21 mouse cellular contexts compared by ENCODE assay signal in the genomic region with DNA sequence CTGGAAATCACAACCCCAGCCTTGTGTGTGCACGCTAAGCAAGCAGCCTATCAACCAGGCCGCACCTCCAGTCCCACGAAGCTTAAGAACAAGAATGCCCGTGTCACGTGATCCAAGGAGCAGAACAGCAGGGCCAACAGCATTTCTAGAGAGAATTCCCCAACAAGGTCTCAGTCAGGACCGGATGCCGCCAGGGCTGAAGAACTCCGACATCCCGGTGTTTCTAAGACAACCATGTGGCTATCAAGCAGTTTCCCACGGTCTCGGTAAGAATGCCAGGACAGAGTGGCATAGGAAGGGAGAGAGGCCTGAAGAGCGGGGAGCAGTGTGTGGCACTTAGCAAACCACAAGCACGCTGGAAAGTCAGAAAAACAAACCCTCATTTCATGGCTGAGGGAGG. TPM values are rescaled to one million over a fixed set of nuclear protein-coding genes. Genes with fewer than 3 reads are reported as not detected.
DNase-seq lines count a peak whose midpoint lies in the region; ATAC-seq and TF ChIP-seq lines count a peak whose summit lies in the region.
"Had no signal": no experiment of that assay in that cellular context is flagged by ENCODE, and none has a peak within 500 bp of the region (broad histone marks: within the 10 kb centered on the region; RNA-seq: fewer than 3 reads in every experiment).

No protein-coding gene starts in this region.

- TF ChIP-seq CTCF in forebrain, postnatal 0 days (IDR thresholded peaks at IDR 0.05; ENCODE audit: low read depth), result no peak

- WGBS in forebrain, postnatal 0 days, result 91% methylated on average over 13 of the region's 13 CpGs
- 89% methylated on average over 13 of the region's 13 CpGs for WGBS in forebrain, embryonic 16.5 days
- 88% methylated on average over 13 of the region's 13 CpGs for WGBS in hindbrain, embryonic 13.5 days
- WGBS in hindbrain, embryonic 10.5 days, result 93% methylated on average over 13 of the region's 13 CpGs
- WGBS in neural tube, embryonic 13.5 days, result 88% methylated on average over 13 of the region's 13 CpGs
- WGBS in neural tube, embryonic 14.5 days, result 88% methylated on average over 13 of the region's 13 CpGs

- no peaks in the 10 kb centered on the region for H3K4me1 ChIP-seq in forebrain, postnatal 0 days (ENCODE audit: insufficient read depth)
- 0 out of 2 replicates have a peak, but pooled peaks cover 6% of the 10 kb centered on the region for H3K4me1 ChIP-seq in forebrain, embryonic 16.5 days (replicated peaks; ENCODE audit: control insufficient read depth, insufficient read depth, low read length)
- peaks cover 52% of the 10 kb centered on the region for H3K4me1 ChIP-seq in hindbrain, embryonic 13.5 days (replicated peaks)
- H3K4me1 ChIP-seq in hindbrain, embryonic 10.5 days (replicated peaks), result 0 out of 2 replicates have a peak, but pooled peaks cover 9% of the 10 kb centered on the region
- peaks cover 23% of the 10 kb centered on the region for H3K4me1 ChIP-seq in neural tube, embryonic 13.5 days (replicated peaks)
- peaks cover 8% of the 10 kb centered on the region for H3K4me1 ChIP-seq in neural tube, embryonic 14.5 days (ENCODE audit: control insufficient read depth, insufficient read depth, low read length)

- no peaks in the 10 kb centered on the region for H3K27me3 ChIP-seq in forebrain, postnatal 0 days (ENCODE audit: insufficient read depth, low read length)
- H3K27me3 ChIP-seq in forebrain, embryonic 16.5 days (replicated peaks; ENCODE audit: control insufficient read depth, insufficient read depth, low read length), result no peaks in the 10 kb centered on the region
- no peaks in the 10 kb centered on the region for H3K27me3 ChIP-seq in hindbrain, embryonic 13.5 days
- no peaks in the 10 kb centered on the region for H3K27me3 ChIP-seq in hindbrain, embryonic 10.5 days (ENCODE audit: insufficient read depth, poor library complexity, severe bottlenecking)
- no peaks in the 10 kb centered on the region for H3K27me3 ChIP-seq in neural tube, embryonic 13.5 days
- H3K27me3 ChIP-seq in neural tube, embryonic 14.5 days (ENCODE audit: control insufficient read depth, insufficient read depth, low read length), result no peaks in the 10 kb centered on the region
- H3K27me3 ChIP-seq: CH12.LX; limb, embryonic 13.5 days; liver, embryonic 15.5 days had no signal

- no peak overlapping the region for H3K4me2 ChIP-seq in forebrain, postnatal 0 days (ENCODE audit: low read depth)
- no peak overlapping the region for H3K4me2 ChIP-seq in forebrain, embryonic 16.5 days (ENCODE audit: low read length)
- H3K4me2 ChIP-seq in hindbrain, embryonic 13.5 days, result no peak overlapping the region
- H3K4me2 ChIP-seq in neural tube, embryonic 13.5 days, result no peak overlapping the region
- H3K4me2 ChIP-seq in neural tube, embryonic 14.5 days (ENCODE audit: low read depth, low read length), result no peak overlapping the region
- H3K4me2 ChIP-seq: heart, embryonic 11.5 days; limb, embryonic 13.5 days; liver, embryonic 15.5 days had no signal

- DNase-seq in forebrain, postnatal 0 days, result peak; percentile 13
- DNase-seq in hindbrain, embryonic 10.5 days (ENCODE audit: low spot score), result no peak
- DNase-seq in neural tube, embryonic 10.5 days (ENCODE audit: extremely low spot score, low spot score), result no peak
- DNase-seq in natural killer cell, adult 2 months (ENCODE audit: low spot score in 2 of 2), result no peak
- DNase-seq: adrenal gland, adult 2 months; cerebellum, adult 11-12 months; cerebellum, postnatal 25 days; gastrocnemius, postnatal 10 days; kidney, adult 2 months; kidney, postnatal 25 days; thymus, adult 18-20 months had no signal

- H3K4me3 ChIP-seq in forebrain, postnatal 0 days (ENCODE audit: low read depth, low read length), result no peak overlapping the region
- no peak overlapping the region for H3K4me3 ChIP-seq in forebrain, embryonic 16.5 days (replicated peaks; ENCODE audit: low read length)
- H3K4me3 ChIP-seq in hindbrain, embryonic 13.5 days, result no peak overlapping the region
- no peak overlapping the region for H3K4me3 ChIP-seq in hindbrain, embryonic 10.5 days
- H3K4me3 ChIP-seq in neural tube, embryonic 13.5 days, result no peak overlapping the region
- H3K4me3 ChIP-seq in neural tube, embryonic 14.5 days (ENCODE audit: low read depth, low read length), result no peak overlapping the region
- H3K4me3 ChIP-seq: limb, embryonic 13.5 days; liver, embryonic 15.5 days had no signal

- H3K9ac ChIP-seq in forebrain, postnatal 0 days, result no peak overlapping the region
- no peak overlapping the region for H3K9ac ChIP-seq in forebrain, embryonic 16.5 days (replicated peaks; ENCODE audit: low read depth, low read length)
- H3K9ac ChIP-seq in hindbrain, embryonic 13.5 days, result peak overlapping the region; percentile 24; the same call in 1 of the 2 replicates
- H3K9ac ChIP-seq in neural tube, embryonic 13.5 days, result no peak overlapping the region
- H3K9ac ChIP-seq in neural tube, embryonic 14.5 days (replicated peaks; ENCODE audit: low read depth, low read length), result no peak overlapping the region
- H3K9ac ChIP-seq: limb, embryonic 13.5 days; liver, embryonic 15.5 days had no signal

- peaks cover 18% of the 10 kb centered on the region for H3K36me3 ChIP-seq in forebrain, postnatal 0 days (ENCODE audit: insufficient read depth)
- H3K36me3 ChIP-seq in forebrain, embryonic 16.5 days (ENCODE audit: control insufficient read depth, insufficient read depth), result peaks cover 7% of the 10 kb centered on the region; the same call in 1 of the 2 replicates
- peaks cover 26% of the 10 kb centered on the region for H3K36me3 ChIP-seq in hindbrain, embryonic 13.5 days
- peaks cover 53% of the 10 kb centered on the region for H3K36me3 ChIP-seq in hindbrain, embryonic 10.5 days
- H3K36me3 ChIP-seq in neural tube, embryonic 13.5 days, result peaks cover 32% of the 10 kb centered on the region
- H3K36me3 ChIP-seq in neural tube, embryonic 14.5 days (ENCODE audit: control insufficient read depth, insufficient read depth, low read length), result peaks cover 4% of the 10 kb centered on the region; the same call in 1 of the 2 replicates

- H3K27ac ChIP-seq in forebrain, postnatal 0 days (ENCODE audit: low read depth, low read length), result no peak overlapping the region
- no peak overlapping the region for H3K27ac ChIP-seq in forebrain, embryonic 16.5 days (ENCODE audit: low read length)
- H3K27ac ChIP-seq in hindbrain, embryonic 13.5 days, result peak overlapping the region; percentile 66
- no peak overlapping the region for H3K27ac ChIP-seq in hindbrain, embryonic 10.5 days
- H3K27ac ChIP-seq in neural tube, embryonic 13.5 days (replicated peaks), result peak overlapping the region; percentile 34
- peak overlapping the region; percentile 36; the same call in 1 of the 2 replicates for H3K27ac ChIP-seq in neural tube, embryonic 14.5 days (ENCODE audit: low read depth, low read length)
- H3K27ac ChIP-seq: limb, embryonic 13.5 days; liver, embryonic 15.5 days had no signal

- no peaks in the 10 kb centered on the region for H3K9me3 ChIP-seq in forebrain, postnatal 0 days (ENCODE audit: low read length)
- no peaks in the 10 kb centered on the region for H3K9me3 ChIP-seq in forebrain, embryonic 16.5 days (ENCODE audit: control insufficient read depth, low read length)
- H3K9me3 ChIP-seq in hindbrain, embryonic 13.5 days, result no peaks in the 10 kb centered on the region
- H3K9me3 ChIP-seq in hindbrain, embryonic 10.5 days, result no peaks in the 10 kb centered on the region
- H3K9me3 ChIP-seq in neural tube, embryonic 13.5 days, result no peaks in the 10 kb centered on the region
- no peaks in the 10 kb centered on the region for H3K9me3 ChIP-seq in neural tube, embryonic 14.5 days (ENCODE audit: control insufficient read depth, low read length)
- H3K9me3 ChIP-seq: limb, embryonic 13.5 days; liver, embryonic 15.5 days had no signal

- peak; percentile 43 for ATAC-seq in forebrain, postnatal 0 days
- no peak for ATAC-seq in forebrain, embryonic 16.5 days
- no peak for ATAC-seq in hindbrain, embryonic 13.5 days (ENCODE audit: low FRiP score)
- no peak for ATAC-seq in neural tube, embryonic 13.5 days (ENCODE audit: low read depth)
- ATAC-seq in neural tube, embryonic 14.5 days (ENCODE audit: low read depth), result no peak

RNA-seq across cellular contexts. Expression of gene Plekhm2, which starts 10.9 kb away (rescaled TPM):
- total RNA-seq in forebrain, postnatal 0 days (2014; rRNA removed), result 27.3 and 33.7 TPM in 2 replicates
- 5.0 and 5.6 TPM in 2 replicates for polyA plus RNA-seq in forebrain, postnatal 0 days (2015; fragmentation: Nextera tagmentation; extraction: Ambion mirVana)
- 5.0 and 7.0 TPM in 2 replicates for polyA plus RNA-seq in forebrain, embryonic 16.5 days (2015; fragmentation: Nextera tagmentation; extraction: Ambion mirVana)
- 6.9 and 8.2 TPM in 2 replicates for polyA plus RNA-seq in hindbrain, embryonic 13.5 days (2015; fragmentation: Nextera tagmentation; extraction: Ambion mirVana)
- polyA plus RNA-seq in hindbrain, embryonic 10.5 days (2016; fragmentation: Nextera tagmentation; extraction: Ambion mirVana), result 5.0 and 5.4 TPM in 2 replicates
- polyA plus RNA-seq in neural tube, embryonic 13.5 days (2015; fragmentation: Nextera tagmentation; extraction: Ambion mirVana), result 6.6 and 7.6 TPM in 2 replicates
- polyA plus RNA-seq in neural tube, embryonic 14.5 days (2014; fragmentation: Nextera tagmentation; extraction: Ambion mirVana), result 5.3 and 6.5 TPM in 2 replicates

RNA-seq across cellular contexts. Expression of gene Slc25a34, which starts 30.2 kb away (rescaled TPM):
- 4.0 and 4.8 TPM in 2 replicates for total RNA-seq in forebrain, postnatal 0 days (2014; rRNA removed)
- 0.72 and 1.1 TPM in 2 replicates for polyA plus RNA-seq in forebrain, postnatal 0 days (2015; fragmentation: Nextera tagmentation; extraction: Ambion mirVana)
- polyA plus RNA-seq in forebrain, embryonic 16.5 days (2015; fragmentation: Nextera tagmentation; extraction: Ambion mirVana), result 0.08 TPM in 1 of 2 replicates, not detected in the other
- 0.26 TPM in 1 of 2 replicates, not detected in the other for polyA plus RNA-seq in hindbrain, embryonic 13.5 days (2015; fragmentation: Nextera tagmentation; extraction: Ambion mirVana)
- 0.10 TPM in 1 of 2 replicates, not detected in the other for polyA plus RNA-seq in hindbrain, embryonic 10.5 days (2016; fragmentation: Nextera tagmentation; extraction: Ambion mirVana)
- polyA plus RNA-seq in neural tube, embryonic 13.5 days (2015; fragmentation: Nextera tagmentation; extraction: Ambion mirVana), result 0.11 TPM in 1 of 2 replicates, not detected in the other
- polyA plus RNA-seq in neural tube, embryonic 14.5 days (2014; fragmentation: Nextera tagmentation; extraction: Ambion mirVana), result not detected in 2 replicates
- total RNA-seq: megakaryocyte progenitor cell, adult 5-6 weeks had no signal
- polyA plus RNA-seq: embryonic facial prominence, embryonic 11.5 days; heart, embryonic 11.5 days; limb, embryonic 13.5 days had no signal

RNA-seq across cellular contexts. Expression of gene Rsc1a1, which starts 31.6 kb away (rescaled TPM):
- 3.1 and 4.8 TPM in 2 replicates for total RNA-seq in forebrain, postnatal 0 days (2014; rRNA removed)
- polyA plus RNA-seq in forebrain, postnatal 0 days (2015; fragmentation: Nextera tagmentation; extraction: Ambion mirVana), result 0.36 and 0.53 TPM in 2 replicates
- polyA plus RNA-seq in forebrain, embryonic 16.5 days (2015; fragmentation: Nextera tagmentation; extraction: Ambion mirVana), result 0.99 and 1.4 TPM in 2 replicates
- polyA plus RNA-seq in hindbrain, embryonic 13.5 days (2015; fragmentation: Nextera tagmentation; extraction: Ambion mirVana), result 0.44 and 2.8 TPM in 2 replicates
- 2.9 TPM in 1 of 2 replicates, not detected in the other for polyA plus RNA-seq in hindbrain, embryonic 10.5 days (2016; fragmentation: Nextera tagmentation; extraction: Ambion mirVana)
- polyA plus RNA-seq in neural tube, embryonic 13.5 days (2015; fragmentation: Nextera tagmentation; extraction: Ambion mirVana), result not detected in 2 replicates
- polyA plus RNA-seq in neural tube, embryonic 14.5 days (2014; fragmentation: Nextera tagmentation; extraction: Ambion mirVana), result 0.82 and 0.83 TPM in 2 replicates
- total RNA-seq: adrenal gland, adult 2 months had no signal

RNA-seq across cellular contexts. Expression of gene Tmem82, which starts 35.4 kb away (rescaled TPM):
- total RNA-seq in forebrain, postnatal 0 days (2014; rRNA removed), result 0.33 and 0.54 TPM in 2 replicates
- polyA plus RNA-seq in forebrain, postnatal 0 days (2015; fragmentation: Nextera tagmentation; extraction: Ambion mirVana), result 0.21 and 0.24 TPM in 2 replicates
- 0.13 and 0.19 TPM in 2 replicates for polyA plus RNA-seq in forebrain, embryonic 16.5 days (2015; fragmentation: Nextera tagmentation; extraction: Ambion mirVana)
- 0.25 and 0.43 TPM in 2 replicates for polyA plus RNA-seq in hindbrain, embryonic 13.5 days (2015; fragmentation: Nextera tagmentation; extraction: Ambion mirVana)
- 1.2 and 1.5 TPM in 2 replicates for polyA plus RNA-seq in hindbrain, embryonic 10.5 days (2016; fragmentation: Nextera tagmentation; extraction: Ambion mirVana)
- polyA plus RNA-seq in neural tube, embryonic 13.5 days (2015; fragmentation: Nextera tagmentation; extraction: Ambion mirVana), result 0.31 TPM in 1 of 2 replicates, not detected in the other
- 0.12 and 0.26 TPM in 2 replicates for polyA plus RNA-seq in neural tube, embryonic 14.5 days (2014; fragmentation: Nextera tagmentation; extraction: Ambion mirVana)

RNA-seq across cellular contexts. Expression of gene Fblim1, which starts 47.9 kb away (rescaled TPM):
- 20.8 and 22.3 TPM in 2 replicates for total RNA-seq in forebrain, postnatal 0 days (2014; rRNA removed)
- 24.9 and 26.1 TPM in 2 replicates for polyA plus RNA-seq in forebrain, postnatal 0 days (2015; fragmentation: Nextera tagmentation; extraction: Ambion mirVana)
- polyA plus RNA-seq in forebrain, embryonic 16.5 days (2015; fragmentation: Nextera tagmentation; extraction: Ambion mirVana), result 18.8 and 27.8 TPM in 2 replicates
- 41.0 and 43.3 TPM in 2 replicates for polyA plus RNA-seq in hindbrain, embryonic 13.5 days (2015; fragmentation: Nextera tagmentation; extraction: Ambion mirVana)
- 33.7 and 34.4 TPM in 2 replicates for polyA plus RNA-seq in hindbrain, embryonic 10.5 days (2016; fragmentation: Nextera tagmentation; extraction: Ambion mirVana)
- polyA plus RNA-seq in neural tube, embryonic 13.5 days (2015; fragmentation: Nextera tagmentation; extraction: Ambion mirVana), result 32.1 and 36.6 TPM in 2 replicates
- polyA plus RNA-seq in neural tube, embryonic 14.5 days (2014; fragmentation: Nextera tagmentation; extraction: Ambion mirVana), result 29.1 and 32.9 TPM in 2 replicates
- total RNA-seq: megakaryocyte progenitor cell, adult 5-6 weeks had no signal

Comparison
In these comparisons a context has a peak if more than half of its experiments do, and no peak if none do; other contexts are left out.
1. H3K27ac ChIP-seq: peak in hindbrain, embryonic 13.5 days (single experiment), neural tube, embryonic 13.5 days (single experiment) and neural tube, embryonic 14.5 days (single experiment); none in forebrain, postnatal 0 days (single experiment), forebrain, embryonic 16.5 days (single experiment) and hindbrain, embryonic 10.5 days (single experiment).